Mouse (Mus musculus) NIH3T3 (cell line): ENCODE measurements at regions not wholly inside any gene's neighbourhood (a gene's known extent, or its start where the extent isn't known, plus 50 kb on each side); places are given as distances from the start of the nearest gene placed in this dataset.

Experiments used
- DNase-seq: peaks from one replicate; pipeline ENCODE4 v3.0.0-alpha.2; 2012; ENCODE audit warnings: low read depth

- no peak for DNase-seq
Measured at GRCm38 (mm10) chr3:128122111-128122510, 226.0 kb upstream of the Fam241a start.

GRCm38 (mm10) chr3:128120647-128121440 is 224.7 kb upstream of the Fam241a start:
- no peak for DNase-seq

GRCm38 (mm10) chr3:128113209-128113608 is 217.1 kb upstream of the Fam241a start:
- DNase-seq: no peak

GRCm38 (mm10) chr3:128110406-128110805 is 214.3 kb upstream of the Fam241a start:
- DNase-seq: peak; percentile 9

- no peak for DNase-seq
Measured at GRCm38 (mm10) chr3:128104516-128104915, 208.4 kb upstream of the Fam241a start.

DNA sequence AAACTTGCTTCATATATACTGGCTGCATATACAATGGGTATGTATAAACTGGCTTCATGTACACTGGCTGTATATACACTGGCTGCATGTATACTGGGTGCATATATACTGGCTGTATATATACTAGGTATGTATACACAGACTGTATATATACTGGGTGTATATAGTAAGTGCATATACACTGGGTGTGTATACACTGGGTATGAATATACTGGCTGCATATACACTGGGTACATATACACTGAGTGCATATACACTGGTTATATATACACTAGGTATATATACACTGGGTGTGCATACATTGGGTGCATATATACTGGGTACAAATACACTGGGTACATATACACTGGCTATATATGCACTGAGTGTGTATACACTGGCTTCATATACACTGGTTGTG is 196.9 kb upstream of the Fam241a start:
- DNase-seq: no peak

GRCm38 (mm10) chr3:128088207-128088606 is 192.1 kb upstream of the Fam241a start:
- peak; percentile 54 for DNase-seq

DNA sequence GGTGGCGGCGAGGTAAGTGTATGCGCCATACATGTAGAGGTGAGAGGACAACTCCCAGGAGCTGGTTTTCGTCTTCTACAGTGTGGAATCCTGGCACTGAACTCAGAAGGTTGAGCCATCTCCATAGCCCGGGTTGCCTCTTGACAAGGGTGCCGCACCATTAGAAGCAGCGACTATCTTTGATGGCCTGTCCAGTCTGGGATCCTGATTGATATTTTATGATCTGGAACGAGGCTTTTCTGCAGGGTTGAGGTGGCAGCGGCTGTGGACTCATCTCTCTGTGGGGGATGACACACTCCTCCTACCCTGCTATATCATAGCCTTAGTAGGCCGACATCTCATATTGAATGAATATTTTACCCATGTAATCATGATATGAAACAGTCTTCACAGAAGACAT is 191.0 kb upstream of the Fam241a start:
- DNase-seq: no peak

DNA sequence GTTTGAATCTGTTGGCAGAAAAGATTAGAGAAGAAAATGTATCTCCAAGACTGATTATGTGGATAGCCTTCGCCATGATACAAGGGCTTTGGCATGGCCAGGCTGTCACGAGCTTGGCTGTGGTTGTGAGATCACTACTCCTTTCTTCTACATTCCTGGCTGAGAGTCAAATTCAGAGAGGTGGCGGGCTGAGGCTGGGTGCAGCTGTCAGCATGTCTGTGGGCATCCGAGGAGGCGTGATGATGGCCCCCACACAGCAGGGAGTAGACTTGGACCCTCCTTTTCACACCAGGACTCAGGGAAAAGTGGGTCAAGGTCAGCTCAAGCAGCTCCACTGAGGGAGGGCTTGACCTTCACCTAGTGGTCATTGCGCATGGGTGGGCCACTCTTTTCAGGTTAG is 186.3 kb upstream of the Fam241a start:
- DNase-seq: no peak

DNA sequence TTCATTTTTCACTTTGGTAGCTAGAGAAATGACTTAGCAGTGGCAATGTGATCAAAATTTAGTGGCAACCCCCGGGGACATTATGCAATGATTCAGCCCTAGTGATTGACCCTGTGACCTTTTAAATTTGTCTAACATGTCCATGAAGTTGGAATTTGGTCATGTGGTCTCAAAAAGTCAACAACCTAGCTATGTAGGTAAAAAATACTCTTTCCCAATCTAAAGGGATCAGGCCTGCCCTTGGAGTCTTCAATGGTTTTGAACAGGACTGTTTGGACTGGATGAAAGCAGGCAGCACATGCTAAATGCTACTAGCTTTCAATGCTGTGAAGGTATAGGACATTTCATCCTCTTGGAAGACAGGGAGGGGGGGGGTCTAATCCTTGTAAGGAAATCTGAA is 185.3 kb upstream of the Fam241a start:
- DNase-seq: no peak

DNA sequence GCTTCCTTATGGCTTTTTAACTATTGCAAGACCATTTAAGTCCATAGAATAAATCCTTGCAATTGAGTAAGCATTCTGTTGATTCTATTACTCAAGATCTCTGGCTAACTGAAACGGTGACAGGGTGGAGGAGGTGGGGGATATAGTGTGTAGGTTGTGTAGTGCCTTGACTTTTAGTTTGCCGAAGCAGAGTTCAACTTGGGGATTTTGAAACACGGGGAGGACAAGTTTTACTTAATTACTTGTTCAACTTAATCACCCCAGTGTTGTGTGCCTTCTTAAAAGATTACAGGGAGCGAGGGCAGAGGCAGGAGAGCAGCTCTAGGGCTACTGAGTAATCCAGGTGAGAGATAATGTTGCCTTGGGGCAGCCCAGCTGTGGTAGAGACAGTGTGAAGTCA is 171.7 kb upstream of the Fam241a start:
- no peak for DNase-seq

GRCm38 (mm10) chr3:128054031-128054430 is 157.9 kb upstream of the Fam241a start:
- DNase-seq: no peak

DNA sequence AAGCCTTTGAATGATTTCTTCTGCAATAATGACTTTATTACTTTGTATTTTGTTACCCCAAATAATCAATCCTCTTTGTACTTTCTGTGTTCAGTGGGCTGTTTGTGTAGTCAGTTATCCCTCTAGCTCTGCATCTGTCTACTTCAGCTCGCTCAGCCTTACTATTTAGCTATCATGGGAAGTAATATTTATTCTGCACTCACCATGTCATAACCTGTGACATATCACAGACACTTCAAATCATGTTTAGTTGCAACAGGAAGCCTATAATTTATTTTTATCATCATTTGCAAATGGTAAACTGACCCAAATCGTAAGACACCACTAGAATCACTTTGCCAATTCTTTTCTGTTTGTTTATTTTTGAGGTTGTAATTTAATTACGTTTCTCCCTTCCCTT is 147.6 kb upstream of the Fam241a start:
- no peak for DNase-seq

DNA sequence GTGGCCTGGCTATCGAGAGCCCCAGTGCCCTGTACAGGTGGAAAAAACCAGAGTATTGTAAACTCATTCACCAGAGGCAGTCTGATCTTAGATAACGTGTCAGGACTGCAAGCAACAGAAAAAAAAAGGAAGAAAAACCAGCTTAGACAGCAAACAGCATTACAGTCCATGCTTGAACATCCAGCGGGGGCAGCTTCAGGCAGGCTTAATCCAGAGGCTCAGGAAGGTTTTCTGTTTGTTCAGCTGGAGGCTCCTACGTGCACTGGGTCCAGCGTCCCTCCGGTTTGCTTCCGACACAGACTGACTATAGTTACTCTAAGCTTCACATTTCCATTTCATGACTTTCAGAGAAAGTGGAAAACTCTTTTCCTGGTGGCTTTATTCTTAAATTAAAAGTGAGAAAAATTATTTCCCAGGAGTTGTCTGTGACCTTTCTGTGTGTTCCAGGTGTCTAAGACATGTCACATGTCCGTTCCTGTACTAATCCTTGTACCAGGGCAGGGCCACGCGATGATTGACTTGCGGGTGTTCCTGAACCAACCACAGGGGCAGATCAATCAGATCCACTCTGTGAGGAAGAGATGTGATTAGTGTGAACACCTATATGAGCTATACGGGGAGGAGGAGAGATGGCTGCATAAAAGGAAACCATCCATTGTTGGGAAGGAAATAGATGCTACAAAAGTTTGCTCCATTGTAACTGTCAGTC is 144.4 kb upstream of the Fam241a start:
- no peak for DNase-seq

GRCm38 (mm10) chr3:128039185-128039584 is 143.1 kb upstream of the Fam241a start:
- DNase-seq: no peak

- no peak for DNase-seq
Measured at GRCm38 (mm10) chr3:128036538-128036937, 140.4 kb upstream of the Fam241a start.

- no peak for DNase-seq
Measured at GRCm38 (mm10) chr3:128030352-128030751, 134.2 kb upstream of the Fam241a start.

GRCm38 (mm10) chr3:128029565-128029915 is 133.4 kb upstream of the Fam241a start:
- no peak for DNase-seq

DNA sequence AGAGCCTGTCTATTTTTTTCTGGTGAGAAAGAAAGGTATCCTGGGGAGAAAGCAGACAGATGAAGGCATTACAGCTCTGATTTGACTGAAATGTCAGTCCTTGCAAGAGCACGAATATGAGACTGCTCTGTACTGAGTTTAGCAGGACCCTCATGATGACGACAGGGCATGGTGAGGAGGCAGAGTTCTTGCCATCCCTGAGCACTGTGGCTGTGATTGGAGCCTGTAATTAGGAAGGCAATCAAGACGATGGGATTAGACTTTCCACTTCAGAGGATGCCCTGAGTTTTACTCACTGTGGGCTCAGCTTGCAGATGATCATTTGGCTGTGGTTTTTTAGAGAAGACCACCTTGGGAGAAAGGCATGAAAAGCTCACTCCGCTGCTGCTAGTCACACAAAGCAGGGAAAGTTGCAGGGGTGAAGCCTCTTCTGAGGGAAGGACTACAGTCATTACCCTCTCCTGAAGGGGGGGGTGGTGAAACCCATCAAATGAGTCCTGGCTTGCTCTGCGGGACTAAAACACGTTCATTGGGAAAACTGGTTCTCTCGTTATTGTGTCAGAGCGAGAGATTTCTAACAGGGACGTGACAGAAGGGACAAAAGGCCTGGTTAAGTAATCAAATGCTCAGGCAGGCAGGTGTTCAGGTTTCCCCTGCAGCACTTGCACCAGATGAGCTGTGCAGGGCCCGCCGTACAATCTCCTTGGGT is 132.9 kb upstream of the Fam241a start:
- DNase-seq: no peak

DNA sequence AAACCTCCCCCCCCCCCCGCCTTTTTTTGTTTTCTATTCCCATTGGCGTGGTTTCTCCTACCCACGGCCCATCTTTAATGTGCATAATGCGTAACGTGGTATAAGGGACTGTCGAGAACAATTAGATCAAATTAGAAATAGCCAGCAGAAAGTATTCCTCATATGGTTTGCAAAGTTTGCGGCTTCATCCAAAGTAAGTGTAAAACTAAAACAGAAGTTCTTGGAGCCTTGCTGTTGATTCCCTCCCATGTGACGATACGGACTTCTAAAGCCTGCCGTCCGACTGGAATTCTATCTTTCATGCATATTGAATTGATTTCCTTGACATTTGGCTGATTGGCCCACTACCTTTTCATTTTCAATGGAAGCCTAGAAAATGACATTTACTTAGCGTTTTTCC is 128.7 kb upstream of the Fam241a start:
- no peak for DNase-seq

- DNase-seq: no peak
Measured at GRCm38 (mm10) chr3:128014909-128015308, 118.8 kb upstream of the Fam241a start.

DNA sequence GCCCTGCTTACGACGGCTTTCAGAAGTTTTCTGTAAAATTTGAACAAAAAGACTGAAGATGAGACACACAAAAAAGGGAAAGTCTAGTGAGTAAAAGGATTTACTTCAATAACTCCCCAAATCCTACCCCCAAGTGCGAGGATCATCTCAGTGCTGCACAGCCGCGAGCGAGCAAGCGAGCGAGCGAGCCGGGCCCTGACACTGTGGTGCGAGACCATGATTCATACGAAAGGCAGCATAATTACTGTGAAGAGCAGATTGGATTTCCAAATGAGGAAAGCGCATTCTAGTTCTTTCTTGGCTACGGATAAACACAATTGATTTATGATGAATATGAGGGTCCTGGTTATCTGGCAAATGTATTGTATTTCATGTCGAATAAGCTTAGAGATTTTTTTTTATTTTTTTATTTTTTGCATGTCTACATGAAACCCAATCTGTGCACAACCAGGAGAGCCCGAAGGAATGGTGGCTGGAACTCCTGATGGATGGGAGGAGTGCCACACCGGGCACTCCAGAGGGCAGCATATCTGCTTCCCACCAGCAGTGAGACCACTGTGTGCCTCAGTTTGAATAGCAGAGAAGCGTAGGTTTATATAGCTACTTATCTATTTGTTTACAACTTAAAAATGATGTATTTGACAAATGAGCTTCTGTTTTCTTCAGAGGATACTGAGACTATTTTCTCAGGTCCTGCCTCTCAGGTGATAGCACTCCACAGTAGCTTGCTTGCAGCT is 106.9 kb upstream of the Fam241a start:
- no peak for DNase-seq
